Mouse (Mus musculus): ENCODE data around the gene Dgke.

DNA sequence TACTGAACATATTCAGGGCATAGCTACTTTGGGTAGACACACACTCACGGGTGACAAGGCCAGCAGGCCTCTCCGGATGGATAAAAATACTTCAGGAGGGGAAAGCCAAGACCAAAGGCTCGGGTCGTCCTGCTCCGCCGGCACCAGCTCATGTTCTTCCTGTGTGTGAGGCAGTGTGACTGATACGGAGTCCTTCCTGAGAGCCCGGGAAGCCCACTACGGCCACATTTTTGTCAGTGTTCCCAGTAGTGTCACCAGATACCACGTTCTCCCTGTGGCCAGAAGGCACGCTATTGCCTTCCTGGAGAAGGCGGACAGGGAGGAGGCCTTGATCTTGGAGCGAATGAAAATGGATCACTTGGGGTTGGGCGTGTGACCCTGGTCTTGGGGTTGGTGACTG is 36.5 kb upstream of the Dgke start:
- TF ChIP-seq EP300 (optimal IDR thresholded peaks at IDR 0.05) (no peak), CTCF (IDR thresholded peaks at IDR 0.05; ENCODE audit: low read depth) (no peak)

Data from stomach, postnatal 0 days (tissue).